Mouse (Mus musculus): ENCODE measurements around the gene Zbtb6. TPM values are rescaled to one million over a fixed set of nuclear protein-coding genes. Genes with fewer than 3 reads are reported as not detected.

The Zbtb6 gene
- total RNA-seq, 2 experiments from 2014 or later: 4.1 to 4.8 TPM

Other genes with a start within 250 kb of the Zbtb6 start
- not detected for gene Olfr366, start 231.6 kb downstream of the Zbtb6 start, total RNA-seq (2021)
- not detected for gene Olfr368, start 116.7 kb downstream of the Zbtb6 start, total RNA-seq (2021)
- gene Pdcl, start 83.8 kb downstream of the Zbtb6 start, total RNA-seq (2021): 10 to 100 TPM; 16.4 to 16.7 TPM
- 10 to 100 TPM; 29.4 to 29.6 TPM for gene Rc3h2, start 20.3 kb downstream of the Zbtb6 start, total RNA-seq (2021)
- gene Zbtb26, start within 50 bp of the Zbtb6 start, total RNA-seq (2021): 1 to 10 TPM; 4.4 to 4.5 TPM
- gene Rabgap1, start 108 bp upstream of the Zbtb6 start, total RNA-seq (2021): 10 to 100 TPM; 41.5 to 42.3 TPM
- under 1 TPM; 0.30 to 0.98 TPM for gene Gpr21, start 73.2 kb upstream of the Zbtb6 start, total RNA-seq (2021)